In the genomic region with DNA sequence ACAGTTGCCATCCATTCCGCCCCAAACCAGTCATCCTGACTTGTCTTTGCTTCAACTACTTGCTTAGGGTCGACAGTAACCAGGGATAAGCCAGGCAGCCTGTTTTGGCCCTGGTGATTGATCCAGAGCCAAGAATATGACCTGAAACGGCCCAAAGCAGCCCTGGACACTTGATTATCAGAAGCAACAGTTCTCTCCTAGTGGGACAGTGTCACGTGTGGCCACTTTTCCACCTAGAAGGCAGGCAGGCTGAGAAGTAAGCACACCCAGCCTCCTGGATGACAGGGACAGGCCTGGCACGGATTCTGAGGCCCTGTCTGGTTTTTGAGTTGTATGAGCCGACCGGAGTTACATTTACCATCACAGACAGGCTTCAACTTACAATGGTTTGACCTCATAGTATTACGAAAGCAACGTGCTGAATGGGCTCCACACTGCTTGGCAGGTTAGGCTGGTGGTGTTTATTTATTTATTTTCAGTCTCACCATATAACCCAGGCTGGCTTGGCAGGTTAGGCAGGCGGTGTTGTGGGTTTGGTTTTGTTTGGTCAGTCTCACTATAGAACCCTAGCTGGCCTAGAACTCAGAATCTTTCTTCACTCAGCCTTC, we compare ENCODE assay signal across 16 mouse cellular contexts. TPM values are rescaled to one million over a fixed set of nuclear protein-coding genes. Genes with fewer than 3 reads are reported as not detected.
DNase-seq lines count a peak whose midpoint lies in the region; ATAC-seq lines count a peak whose summit lies in the region.
"Had no signal": no experiment of that assay in that cellular context is flagged by ENCODE, and none has a peak within 500 bp of the region (broad histone marks: within the 10 kb centered on the region; RNA-seq: fewer than 3 reads in every experiment).

No protein-coding gene starts in this region.

- H3K9me3 ChIP-seq in hindbrain, embryonic 12.5 days (replicated peaks), result no peaks in the 10 kb centered on the region
- H3K9me3 ChIP-seq: embryonic facial prominence, embryonic 10.5 days; heart, embryonic 13.5 days had no signal

- H3K4me3 ChIP-seq in brown adipose tissue, adult 24 weeks (ENCODE audit: insufficient read depth, low read depth, low read length), result no peak overlapping the region
- H3K4me3 ChIP-seq in hindbrain, embryonic 12.5 days, result no peak overlapping the region
- H3K4me3 ChIP-seq: embryonic facial prominence, embryonic 10.5 days; heart, embryonic 13.5 days; layer of hippocampus, adult 2 months; myocyte had no signal

- DNase-seq in cerebellum, adult 9-11 months, result peak; percentile 61
- DNase-seq in cerebellum, postnatal 36 days, result no peak
- DNase-seq in lung, adult 18-20 months, result peak; percentile 51 to 54
- no peak for DNase-seq in lung, postnatal 14 days
- peak; percentile 62 for DNase-seq in heart, postnatal 4 days
- DNase-seq in kidney, adult 18-20 months, result no peak
- DNase-seq: adrenal gland, postnatal 10 days; liver had no signal

- H3K4me2 ChIP-seq in hindbrain, embryonic 12.5 days (replicated peaks), result no peak overlapping the region
- H3K4me2 ChIP-seq: heart, embryonic 13.5 days; midbrain, embryonic 11.5 days had no signal

- H3K27ac ChIP-seq in brown adipose tissue, adult 24 weeks (replicated peaks; ENCODE audit: low read depth, low read length), result 0 out of 2 replicates have a peak overlapping the region, but pooled peaks have one; percentile 5
- no peak overlapping the region for H3K27ac ChIP-seq in hindbrain, embryonic 12.5 days
- H3K27ac ChIP-seq: embryonic facial prominence, embryonic 10.5 days; heart, embryonic 13.5 days; hindbrain, postnatal 0 days; layer of hippocampus, adult 2 months had no signal

- no peak overlapping the region for H3K9ac ChIP-seq in hindbrain, embryonic 12.5 days
- H3K9ac ChIP-seq: heart, embryonic 13.5 days had no signal

- H3K27me3 ChIP-seq in hindbrain, embryonic 12.5 days, result no peaks in the 10 kb centered on the region
- H3K27me3 ChIP-seq: heart, embryonic 13.5 days had no signal

- H3K36me3 ChIP-seq in hindbrain, embryonic 12.5 days, result peaks cover 6% of the 10 kb centered on the region; the same call in 1 of the 2 replicates

- peaks cover 19% of the 10 kb centered on the region for H3K4me1 ChIP-seq in brown adipose tissue, adult 24 weeks (ENCODE audit: control insufficient read depth, insufficient read depth, insufficient read length, low read length)
- H3K4me1 ChIP-seq in hindbrain, embryonic 12.5 days, result no peaks in the 10 kb centered on the region

- WGBS in hindbrain, embryonic 12.5 days, result 82% methylated on average over 10 of the region's 10 CpGs

- ATAC-seq in hindbrain, embryonic 12.5 days (ENCODE audit: low FRiP score), result no peak
- ATAC-seq: hindbrain, postnatal 0 days had no signal

RNA-seq across cellular contexts. Expression of gene Max, which starts 35.6 kb away (rescaled TPM):
- polyA plus RNA-seq in brown adipose tissue, adult 24 weeks (2012; ENCODE audit: insufficient read depth, insufficient read length, missing spikeins), result 42.7 and 44.6 TPM in 2 replicates
- 10 to 100 TPM; 37.6 to 41.1 TPM for total RNA-seq in heart, postnatal 4 days (2021)
- 14.3 and 17.2 TPM in 2 replicates for polyA plus RNA-seq in hindbrain, embryonic 12.5 days (2016; fragmentation: Nextera tagmentation; extraction: Ambion mirVana)

Comparison
In these comparisons a context has a peak if more than half of its experiments do, and no peak if none do; other contexts are left out.
1. DNase-seq: peak in cerebellum, adult 9-11 months (single experiment), lung, adult 18-20 months (2 of 2) and heart, postnatal 4 days (single experiment); none in cerebellum, postnatal 36 days (0 of 2), lung, postnatal 14 days (single experiment) and kidney, adult 18-20 months (single experiment).